Mouse (Mus musculus): ENCODE data around the gene Cd59b.

Gene Cd59b

GRCm38 (mm10) chr2:104069704-104070185 is at the start of gene Cd59b:
TSS of gene Cd59b (plus strand) at chr2:104069849.
- peak; percentile 76 for ATAC-seq (ENCODE audit: low TSS enrichment)

GRCm38 (mm10) chr2:104023096-104023495 is 46.6 kb upstream of the Cd59b start:
- ATAC-seq (ENCODE audit: low TSS enrichment) = no peak

GRCm38 (mm10) chr2:104024656-104025055 is 45.0 kb upstream of the Cd59b start:
- no peak for ATAC-seq (ENCODE audit: low TSS enrichment)

GRCm38 (mm10) chr2:104027458-104028138 is 42.1 kb upstream of the Cd59b start, which contains the start of gene Fbxo3:
TSS of gene Fbxo3 (plus strand) at chr2:104027721.
- ATAC-seq (ENCODE audit: low TSS enrichment) = peak; percentile 50

- ATAC-seq (ENCODE audit: low TSS enrichment) = peak; percentile 34
These were observed 41.4 kb upstream of the Cd59b start, which contains the start of gene 4931422A03Rik for GRCm38 (mm10) chr2:104028139-104028723. TSS of gene 4931422A03Rik (minus strand) at chr2:104028361.

GRCm38 (mm10) chr2:104029074-104029473 is 40.6 kb upstream of the Cd59b start:
- no peak for ATAC-seq (ENCODE audit: low TSS enrichment)

- ATAC-seq (ENCODE audit: low TSS enrichment) = no peak
These were observed 39.3 kb upstream of the Cd59b start for GRCm38 (mm10) chr2:104030381-104030780.

GRCm38 (mm10) chr2:104032056-104032455 is 37.6 kb upstream of the Cd59b start:
- no peak for ATAC-seq (ENCODE audit: low TSS enrichment)

GRCm38 (mm10) chr2:104034832-104035472 is 34.7 kb upstream of the Cd59b start:
- ATAC-seq (ENCODE audit: low TSS enrichment) = peak; percentile 84

GRCm38 (mm10) chr2:104035595-104035994 is 34.1 kb upstream of the Cd59b start:
- ATAC-seq (ENCODE audit: low TSS enrichment) = peak; percentile 20; the same call in 1 of the 2 replicates

GRCm38 (mm10) chr2:104036316-104036715 is 33.3 kb upstream of the Cd59b start:
- ATAC-seq (ENCODE audit: low TSS enrichment) = no peak

- ATAC-seq (ENCODE audit: low TSS enrichment) = no peak
These were observed 31.4 kb upstream of the Cd59b start for GRCm38 (mm10) chr2:104038236-104038635.

- ATAC-seq (ENCODE audit: low TSS enrichment) = 0 out of 2 replicates have a peak, but pooled peaks have one; percentile 13
These were observed 28.0 kb upstream of the Cd59b start for GRCm38 (mm10) chr2:104041632-104042031.

GRCm38 (mm10) chr2:104042766-104043165 is 26.9 kb upstream of the Cd59b start:
- ATAC-seq (ENCODE audit: low TSS enrichment) = no peak

GRCm38 (mm10) chr2:104043624-104044478 is 25.8 kb upstream of the Cd59b start:
- ATAC-seq (ENCODE audit: low TSS enrichment) = no peak

- ATAC-seq (ENCODE audit: low TSS enrichment) = no peak
These were observed 25.1 kb upstream of the Cd59b start for GRCm38 (mm10) chr2:104044479-104045080.

GRCm38 (mm10) chr2:104058381-104058780 is 11.3 kb upstream of the Cd59b start:
- no peak for ATAC-seq (ENCODE audit: low TSS enrichment)

GRCm38 (mm10) chr2:104058954-104059353 is 10.7 kb upstream of the Cd59b start:
- no peak for ATAC-seq (ENCODE audit: low TSS enrichment)

- ATAC-seq (ENCODE audit: low TSS enrichment) = peak; percentile 55
These were observed 9.9 kb upstream of the Cd59b start for GRCm38 (mm10) chr2:104059786-104060185.

GRCm38 (mm10) chr2:104060996-104061395 is 8.7 kb upstream of the Cd59b start:
- no peak for ATAC-seq (ENCODE audit: low TSS enrichment)

GRCm38 (mm10) chr2:104062665-104063064 is 7.0 kb upstream of the Cd59b start:
- ATAC-seq (ENCODE audit: low TSS enrichment) = peak; percentile 60
